Mouse (Mus musculus) embryonic facial prominence, embryonic 15.5 days (tissue): ENCODE results near the gene Dchs1. TPM values are rescaled to one million over a fixed set of nuclear protein-coding genes. Genes with fewer than 3 reads are reported as not detected.

Experiments
- ATAC-seq: fragments of 200-750 bp; cut with Nextera tagmentation; 2 replicates; pipeline ENCODE4 v1.8.0; 2017; ENCODE audit warnings: low read depth, moderate TSS enrichment; ENCODE audit not compliant: insufficient number of reproducible peaks, low FRiP score, low TSS enrichment
- H3K27ac ChIP-seq: fragments of 300-500 bp; sonication (generic); replicated peaks from 2 replicates; pipeline ENCODE4 v1.5.1; 2015; ENCODE audit warnings: mild to moderate bottlenecking, inconsistent platforms
- H3K27me3 ChIP-seq: fragments of 300-500 bp; sonication (generic); 2 replicates; pipeline ENCODE4 v1.6.1; 2015; ENCODE audit warnings: inconsistent platforms
- H3K36me3 ChIP-seq: fragments of 300-500 bp; sonication (generic); 2 replicates; pipeline ENCODE4 v1.6.1; 2015; ENCODE audit warnings: mild to moderate bottlenecking, inconsistent platforms
- H3K4me1 ChIP-seq: fragments of 300-500 bp; sonication (generic); 2 replicates; pipeline ENCODE4 v1.6.1; 2015; ENCODE audit warnings: inconsistent platforms
- H3K4me2 ChIP-seq: fragments of 300-500 bp; sonication (generic); replicated peaks from 2 replicates; pipeline ENCODE4 v1.6.1; 2015; ENCODE audit warnings: mild to moderate bottlenecking, inconsistent platforms
- H3K4me3 ChIP-seq: fragments of 300-500 bp; sonication (generic); replicated peaks from 2 replicates; pipeline ENCODE4 v1.5.1; 2015; ENCODE audit warnings: mild to moderate bottlenecking, inconsistent platforms
- H3K9ac ChIP-seq: fragments of 300-500 bp; sonication (generic); 2 replicates; pipeline ENCODE4 v1.6.1; 2015; ENCODE audit warnings: inconsistent platforms
- H3K9me3 ChIP-seq: fragments of 300-500 bp; sonication (generic); replicated peaks from 2 replicates; pipeline ENCODE4 v1.6.1; 2016; ENCODE audit warnings: inconsistent platforms
- WGBS: fragments of 180-500 bp; shearing (Covaris S2); methylation state at CpG from one replicate; pipeline ENCODE4 v1.1.7; 2015; 5-methylcytosine and 5-hydroxymethylcytosine counted together
- polyA plus RNA-seq: library from polyadenylated mRNA; unstranded; fragments of >200 nt; fragmentation: Nextera tagmentation; extraction: Ambion mirVana; gene quantifications from 2 replicates; pipeline ENCODE4 v1.2.1, GENCODE M21; 2015

The Dchs1 gene
- polyA plus RNA-seq, 1 experiment from 2014 or later, result 15.5 TPM

GRCm38 (mm10) chr7:105728701-105729428 is 58.6 kb downstream of the Dchs1 start:
- WGBS, result 72% methylated on average over 6 of the region's 6 CpGs
- Histone ChIP-seq H3K36me3 (peaks cover 50% of the 10 kb centered on the region), H3K9me3 (no peaks in the 10 kb centered on the region), H3K27me3 (no peaks in the 10 kb centered on the region), H3K9ac (no peak overlapping the region), H3K4me3 (no peak overlapping the region), H3K4me2 (no peak overlapping the region), H3K4me1 (peaks cover 4% of the 10 kb centered on the region; the same call in 1 of the 2 replicates), H3K27ac (no peak overlapping the region)
- ATAC-seq, result no peak

- no peaks in the 10 kb centered on the region for H3K27me3 ChIP-seq
- H3K4me2 ChIP-seq, result no peak overlapping the region
Observed at GRCm38 (mm10) chr7:105726980-105727325, 60.5 kb downstream of the Dchs1 start.

GRCm38 (mm10) chr7:105726144-105726979 is 61.1 kb downstream of the Dchs1 start:
- H3K4me2 ChIP-seq, result no peak overlapping the region
- no peaks in the 10 kb centered on the region for H3K27me3 ChIP-seq
- WGBS, result 82% methylated on average over 4 of the region's 4 CpGs
- H3K36me3 ChIP-seq, result peaks cover 25% of the 10 kb centered on the region
- no peak overlapping the region for H3K4me3 ChIP-seq
- no peak overlapping the region for H3K27ac ChIP-seq
- H3K4me1 ChIP-seq, result peaks cover 4% of the 10 kb centered on the region; the same call in 1 of the 2 replicates
- peak; percentile 66; the same call in 1 of the 2 replicates for ATAC-seq
- H3K9ac ChIP-seq, result no peak overlapping the region
- no peaks in the 10 kb centered on the region for H3K9me3 ChIP-seq

More at GRCm38 (mm10) chr7:105726980-105727325, 60.5 kb downstream of the Dchs1 start:
- WGBS, result 85% methylated on average over 4 of the region's 4 CpGs
- Histone ChIP-seq H3K9me3 (no peaks in the 10 kb centered on the region), H3K4me1 (peaks cover 4% of the 10 kb centered on the region; the same call in 1 of the 2 replicates), H3K27ac (no peak overlapping the region), H3K9ac (no peak overlapping the region), H3K36me3 (peaks cover 31% of the 10 kb centered on the region), H3K4me3 (no peak overlapping the region)
- no peak for ATAC-seq

GRCm38 (mm10) chr7:105721916-105722315 is 65.5 kb downstream of the Dchs1 start:
- 74% methylated on average over 2 of the region's 2 CpGs for WGBS
- H3K4me3 ChIP-seq, result no peak overlapping the region
- H3K36me3 ChIP-seq, result no peaks in the 10 kb centered on the region
- H3K4me1 ChIP-seq, result peaks cover 4% of the 10 kb centered on the region; the same call in 1 of the 2 replicates
- H3K27me3 ChIP-seq, result no peaks in the 10 kb centered on the region
- no peak overlapping the region for H3K4me2 ChIP-seq
- H3K9me3 ChIP-seq, result no peaks in the 10 kb centered on the region
- ATAC-seq, result no peak
- H3K9ac ChIP-seq, result no peak overlapping the region
- no peak overlapping the region for H3K27ac ChIP-seq

- 61% methylated on average over 3 of the region's 3 CpGs for WGBS
- no peaks in the 10 kb centered on the region for H3K36me3 ChIP-seq
- ATAC-seq, result no peak
- H3K9me3 ChIP-seq, result no peaks in the 10 kb centered on the region
- no peaks in the 10 kb centered on the region for H3K4me1 ChIP-seq
- H3K4me2 ChIP-seq, result no peak overlapping the region
- H3K27me3 ChIP-seq, result no peaks in the 10 kb centered on the region
- H3K4me3 ChIP-seq, result no peak overlapping the region
- H3K27ac ChIP-seq, result no peak overlapping the region
- H3K9ac ChIP-seq, result no peak overlapping the region
Observed at GRCm38 (mm10) chr7:105715366-105715765, 72.1 kb downstream of the Dchs1 start.

- no peak overlapping the region for H3K9ac ChIP-seq
- H3K36me3 ChIP-seq, result no peaks in the 10 kb centered on the region
- no peak overlapping the region for H3K4me3 ChIP-seq
- H3K27ac ChIP-seq, result no peak overlapping the region
- no peak for ATAC-seq
- H3K27me3 ChIP-seq, result no peaks in the 10 kb centered on the region
- no peaks in the 10 kb centered on the region for H3K9me3 ChIP-seq
- no peaks in the 10 kb centered on the region for H3K4me1 ChIP-seq
- 87% methylated on average over 5 of the region's 5 CpGs for WGBS
- no peak overlapping the region for H3K4me2 ChIP-seq
Observed at GRCm38 (mm10) chr7:105708733-105709132, 78.7 kb downstream of the Dchs1 start.

GRCm38 (mm10) chr7:105703816-105704215 is 83.6 kb downstream of the Dchs1 start:
- Histone ChIP-seq H3K9ac (no peak overlapping the region), H3K4me2 (no peak overlapping the region), H3K27ac (no peak overlapping the region), H3K9me3 (no peaks in the 10 kb centered on the region), H3K27me3 (no peaks in the 10 kb centered on the region), H3K4me3 (no peak overlapping the region), H3K36me3 (no peaks in the 10 kb centered on the region), H3K4me1 (no peaks in the 10 kb centered on the region)
- 86% methylated on average over 4 of the region's 4 CpGs for WGBS
- ATAC-seq, result no peak

GRCm38 (mm10) chr7:105703184-105703583 is 84.3 kb downstream of the Dchs1 start:
- no peaks in the 10 kb centered on the region for H3K4me1 ChIP-seq
- no peaks in the 10 kb centered on the region for H3K9me3 ChIP-seq
- 85% methylated on average over 16 of the region's 16 CpGs for WGBS
- no peak overlapping the region for H3K27ac ChIP-seq
- H3K9ac ChIP-seq, result no peak overlapping the region
- H3K4me3 ChIP-seq, result no peak overlapping the region
- no peaks in the 10 kb centered on the region for H3K27me3 ChIP-seq
- no peak for ATAC-seq
- no peaks in the 10 kb centered on the region for H3K36me3 ChIP-seq
- no peak overlapping the region for H3K4me2 ChIP-seq

Other genes starting within 250 kb of the Dchs1 start
- 54.6 and 58.9 TPM in 2 replicates for gene Smpd1, start 233.3 kb downstream of the Dchs1 start, polyA plus RNA-seq
- 53.1 and 63.4 TPM in 2 replicates for gene Apbb1, start 206.0 kb downstream of the Dchs1 start, polyA plus RNA-seq
- gene Hpx, start 187.5 kb downstream of the Dchs1 start, polyA plus RNA-seq, result 0.32 and 0.33 TPM in 2 replicates
- gene Trim3, start 154.1 kb downstream of the Dchs1 start, polyA plus RNA-seq, result 45.2 and 48.1 TPM in 2 replicates
- gene Timm10b, start 147.6 kb downstream of the Dchs1 start, polyA plus RNA-seq, result 204 and 209 TPM in 2 replicates
- 96.7 and 97.7 TPM in 2 replicates for gene Arfip2, start 147.2 kb downstream of the Dchs1 start, polyA plus RNA-seq
- 30.0 and 33.1 TPM in 2 replicates for gene Gm45799, start 147.1 kb downstream of the Dchs1 start, polyA plus RNA-seq
- 1.1 and 2.8 TPM in 2 replicates for gene Dnhd1, start 136.8 kb downstream of the Dchs1 start, polyA plus RNA-seq
- gene Ilk, start 51.1 kb downstream of the Dchs1 start, polyA plus RNA-seq, result 357 and 386 TPM in 2 replicates
- 35.4 and 40.9 TPM in 2 replicates for gene Rrp8, start 50.3 kb downstream of the Dchs1 start, polyA plus RNA-seq
- 128 and 131 TPM in 2 replicates for gene Taf10, start 43.3 kb downstream of the Dchs1 start, polyA plus RNA-seq
- 67.0 and 82.0 TPM in 2 replicates for gene Tpp1, start 35.4 kb downstream of the Dchs1 start, polyA plus RNA-seq
- gene Mrpl17, start 23.4 kb upstream of the Dchs1 start, polyA plus RNA-seq, result 345 and 355 TPM in 2 replicates
- gene Gm4070, start 166.3 kb upstream of the Dchs1 start, polyA plus RNA-seq, result 1.2 and 1.3 TPM in 2 replicates